Mouse (Mus musculus): ENCODE results near the gene Atf7ip2. TPM values are rescaled to one million over a fixed set of nuclear protein-coding genes. Genes with fewer than 3 reads are reported as not detected.
A peak's percentile ranks its signal among the peaks of the same experiment; 100 is the strongest.

Atf7ip2 gene
- polyA plus RNA-seq, 1 experiment from 2014 or later, result 0.78 TPM

DNA sequence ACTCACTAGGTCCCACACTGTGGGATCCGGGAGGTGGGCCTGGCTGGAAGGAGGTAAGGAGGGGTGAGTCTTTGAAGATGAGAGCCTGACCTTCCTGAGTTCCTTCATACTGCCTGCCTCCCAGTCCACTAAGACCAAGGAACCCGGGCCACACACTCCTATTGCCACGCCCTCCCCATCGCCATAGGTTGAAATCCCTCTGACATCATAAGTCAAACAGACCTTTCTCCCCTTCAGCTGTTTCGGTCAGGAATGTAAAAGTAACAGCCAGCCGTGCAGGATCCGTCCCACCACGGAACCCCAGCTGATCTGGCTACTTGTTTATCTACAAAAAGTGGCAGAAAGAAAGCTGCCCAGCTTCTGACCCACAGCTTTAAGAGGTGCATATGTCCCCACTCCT, 107.1 kb downstream of the Atf7ip2 start:
- no peaks in the 10 kb centered on the region for H3K36me3 ChIP-seq
- H3K9ac ChIP-seq, result no peak overlapping the region; the same call in 1 of the 2 replicates
- ATAC-seq (ENCODE audit: insufficient number of reproducible peaks, low FRiP score), result no peak
- H3K27me3 ChIP-seq (replicated peaks), result no peaks in the 10 kb centered on the region
- H3K9me3 ChIP-seq (replicated peaks), result peaks cover 10% of the 10 kb centered on the region; the same call in 1 of the 2 replicates
- no peak overlapping the region; the same call in 1 of the 2 replicates for H3K27ac ChIP-seq (ENCODE audit: poor library complexity, severe bottlenecking)
- no peak overlapping the region for H3K4me3 ChIP-seq
- WGBS, result 19% methylated on average over 8 of the region's 8 CpGs
- 0 out of 2 replicates have a peak overlapping the region, but pooled peaks have one; percentile 19 for H3K4me2 ChIP-seq
- H3K4me1 ChIP-seq (replicated peaks), result peaks cover 17% of the 10 kb centered on the region

DNA sequence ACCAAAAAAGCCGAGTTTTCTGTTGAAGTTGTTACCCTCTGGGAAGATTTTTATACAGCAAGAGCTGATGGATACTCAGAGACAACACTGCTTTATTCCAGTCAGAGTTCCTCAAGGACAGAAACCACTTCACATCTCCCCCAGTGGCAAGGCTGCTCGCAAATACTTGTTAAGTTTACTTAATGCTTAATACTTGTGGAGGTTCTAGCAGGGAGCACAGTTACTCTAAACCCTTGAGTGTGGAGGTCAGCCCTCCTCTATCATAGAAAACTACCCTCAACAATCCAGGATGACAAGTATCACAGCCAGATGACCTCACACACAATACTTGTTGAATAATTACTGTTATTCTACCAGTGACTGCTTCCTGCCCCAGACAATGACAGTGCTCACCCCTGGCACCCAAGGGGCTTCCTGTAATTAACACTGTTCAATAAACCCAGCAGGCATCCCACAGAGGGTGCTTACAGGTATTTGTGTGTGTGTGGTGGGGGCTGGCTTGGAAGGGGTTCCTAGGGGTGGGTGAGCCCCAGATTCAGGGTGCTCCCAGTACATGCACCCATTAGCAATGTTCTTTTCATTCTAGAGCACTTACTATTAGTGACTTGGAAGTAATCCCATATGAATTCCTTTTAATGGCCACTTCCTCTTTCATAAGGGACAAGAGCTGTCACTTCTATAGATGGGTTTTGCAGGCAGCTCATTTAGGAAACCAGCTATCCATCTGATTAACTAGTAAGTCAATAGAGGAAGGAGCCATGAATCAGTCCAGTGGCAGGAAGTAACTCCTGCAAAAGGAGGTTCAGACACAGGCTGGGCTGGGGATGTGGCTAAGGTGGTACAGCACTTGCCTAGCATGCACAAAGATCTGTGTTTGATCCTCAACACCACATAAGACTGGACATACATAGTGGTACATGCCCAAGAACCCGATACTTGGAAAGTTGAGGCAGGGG, 108.0 kb downstream of the Atf7ip2 start:
- 63% methylated on average over 3 of the region's 3 CpGs for WGBS
- no peak overlapping the region for H3K4me3 ChIP-seq
- peaks cover 21% of the 10 kb centered on the region for H3K4me1 ChIP-seq (replicated peaks)
- peaks cover 10% of the 10 kb centered on the region; the same call in 1 of the 2 replicates for H3K9me3 ChIP-seq (replicated peaks)
- no peaks in the 10 kb centered on the region for H3K36me3 ChIP-seq
- no peak overlapping the region; the same call in 1 of the 2 replicates for H3K27ac ChIP-seq (ENCODE audit: poor library complexity, severe bottlenecking)
- H3K27me3 ChIP-seq (replicated peaks), result no peaks in the 10 kb centered on the region
- no peak overlapping the region for H3K4me2 ChIP-seq
- no peak overlapping the region; the same call in 1 of the 2 replicates for H3K9ac ChIP-seq
- ATAC-seq (ENCODE audit: insufficient number of reproducible peaks, low FRiP score), result no peak

Small RNA genes within 50 kb of the gene (microRNA-seq; reads per million reads assigned to microRNA genes)
- not detected for gene Gm22932

Other genes starting within 250 kb of the Atf7ip2 start
- 0.71 and 0.98 TPM in 2 replicates for gene Grin2a, start 197.2 kb upstream of the Atf7ip2 start, polyA plus RNA-seq (2016; fragmentation: Nextera tagmentation; extraction: Ambion mirVana)
- 0.34 TPM in 1 of 2 replicates, not detected in the other for gene Rpl39l, start 22.5 kb upstream of the Atf7ip2 start, polyA plus RNA-seq (2016; fragmentation: Nextera tagmentation; extraction: Ambion mirVana)
- gene Emp2, start 121.3 kb downstream of the Atf7ip2 start, polyA plus RNA-seq (2016; fragmentation: Nextera tagmentation; extraction: Ambion mirVana), result 24.2 and 25.4 TPM in 2 replicates
- 0.21 and 0.24 TPM in 2 replicates for gene Tekt5, start 202.8 kb downstream of the Atf7ip2 start, polyA plus RNA-seq (2016; fragmentation: Nextera tagmentation; extraction: Ambion mirVana)
- 37.9 and 41.6 TPM in 2 replicates for gene Nubp1, start 219.2 kb downstream of the Atf7ip2 start, polyA plus RNA-seq (2016; fragmentation: Nextera tagmentation; extraction: Ambion mirVana)